Mouse (Mus musculus) forebrain, postnatal 0 days (tissue): ENCODE measurements around the gene Eml2. TPM values are rescaled to one million over a fixed set of nuclear protein-coding genes. Genes with fewer than 3 reads are reported as not detected.

Source experiments
- ATAC-seq: fragments of 200-750 bp; cut with Nextera tagmentation; 2 replicates; pipeline ENCODE4 v1.8.0; 2017; ENCODE audit warnings: mild to moderate bottlenecking, moderate library complexity
- DNase-seq: peaks from one replicate; pipeline ENCODE4 v3.0.0-alpha.2; 2015
- H3K27ac ChIP-seq: fragments of 300-500 bp; sonication (generic); 2 replicates; pipeline ENCODE4 v1.5.1; 2014; ENCODE audit warnings: low read depth, mild to moderate bottlenecking, antibody characterized with exemption, low read length, moderate library complexity, mixed read lengths
- H3K27me3 ChIP-seq: fragments of 300-500 bp; sonication (generic); 2 replicates; pipeline ENCODE4 v1.6.1; 2014; ENCODE audit warnings: mild to moderate bottlenecking, low read length, mixed read lengths; ENCODE audit not compliant: insufficient read depth
- H3K36me3 ChIP-seq: fragments of 300-500 bp; sonication (generic); 2 replicates; pipeline ENCODE4 v1.6.1; 2014; ENCODE audit warnings: mild to moderate bottlenecking, moderate library complexity; ENCODE audit not compliant: insufficient read depth
- H3K4me1 ChIP-seq: fragments of 300-500 bp; sonication (generic); 2 replicates; pipeline ENCODE4 v1.6.1; 2014; ENCODE audit warnings: antibody characterized with exemption; ENCODE audit not compliant: insufficient read depth
- H3K4me2 ChIP-seq: fragments of 300-500 bp; sonication (generic); 2 replicates; pipeline ENCODE4 v1.6.1; 2014; ENCODE audit warnings: low read depth, mild to moderate bottlenecking, moderate library complexity
- H3K4me3 ChIP-seq: fragments of 300-500 bp; sonication (generic); 2 replicates; pipeline ENCODE4 v1.5.1; 2014; ENCODE audit warnings: low read depth, low read length, mixed read lengths
- H3K9ac ChIP-seq: fragments of 300-500 bp; sonication (generic); 2 replicates; pipeline ENCODE4 v1.6.1; 2014; ENCODE audit warnings: mild to moderate bottlenecking
- H3K9me3 ChIP-seq: fragments of 300-500 bp; sonication (generic); 2 replicates; pipeline ENCODE4 v1.6.1; 2016; ENCODE audit warnings: low read length
- CTCF ChIP-seq: sonication (generic); IDR thresholded peaks from 2 replicates; pipeline ENCODE4 v1.5.1; 2016; ENCODE audit warnings: antibody characterized with exemption, control low read depth, low read depth
- WGBS: fragments of 180-500 bp; shearing (Covaris S2); extraction: QIAGEN DNeasy Blood & Tissue Kit; methylation state at CpG from one replicate; pipeline ENCODE4 v1.1.7; 2014; 5-methylcytosine and 5-hydroxymethylcytosine counted together
- microRNA counts: library from miRNA; unstranded; fragments of <30 nt; microRNA quantifications from one replicate; lab custom pipeline; 2015
- microRNA-seq, 2 experiments: library from miRNA; unstranded; fragments of <30 nt; microRNA quantifications; one replicate each; pipeline ENCODE4; 2016
- polyA plus RNA-seq: library from polyadenylated mRNA; unstranded; fragments of >200 nt; fragmentation: Nextera tagmentation; extraction: Ambion mirVana; gene quantifications from 2 replicates; pipeline ENCODE4 v1.2.1, GENCODE M21; 2015
- total RNA-seq: library from RNA; depleted of rRNA; stranded (reverse); fragments of >200 nt; gene quantifications from 2 replicates; pipeline ENCODE4 v1.2.3, GENCODE M21; 2014; rRNA removed

Eml2 gene
- total and polyA plus RNA-seq, 2 experiments from 2014 or later, result 9.9 to 64.8 TPM

DNA sequence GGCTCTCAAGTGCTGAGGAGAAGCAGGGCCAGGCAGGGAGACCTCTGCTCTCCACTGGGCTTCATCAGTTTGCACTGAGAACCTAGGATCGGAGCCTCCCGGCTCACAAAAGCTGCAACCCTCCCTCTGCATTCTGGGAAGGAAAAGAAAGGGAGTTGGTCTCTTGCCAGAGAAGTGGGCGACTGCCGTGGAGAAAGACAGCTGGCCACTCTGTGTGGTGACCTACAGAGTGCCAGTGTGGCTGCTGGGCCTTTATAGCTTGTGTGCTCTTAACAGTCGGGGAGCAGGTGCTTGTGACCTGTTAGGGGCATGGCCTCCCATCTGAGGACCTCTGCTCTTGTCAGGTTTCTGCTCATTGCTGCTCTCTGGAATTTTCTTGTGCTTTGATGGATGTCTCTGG is 67.6 kb downstream of the Eml2 start:
- Histone ChIP-seq H3K4me3 (no peak overlapping the region), H3K4me1 (no peaks in the 10 kb centered on the region), H3K27ac (no peak overlapping the region), H3K9me3 (no peaks in the 10 kb centered on the region), H3K27me3 (no peaks in the 10 kb centered on the region), H3K36me3 (peaks cover 18% of the 10 kb centered on the region), H3K9ac (no peak overlapping the region), H3K4me2 (no peak overlapping the region)
- 28% methylated on average over 5 of the region's 5 CpGs for WGBS
- DNase-seq (no peak), ATAC-seq (no peak)
- TF ChIP-seq CTCF, result no peak

DNA sequence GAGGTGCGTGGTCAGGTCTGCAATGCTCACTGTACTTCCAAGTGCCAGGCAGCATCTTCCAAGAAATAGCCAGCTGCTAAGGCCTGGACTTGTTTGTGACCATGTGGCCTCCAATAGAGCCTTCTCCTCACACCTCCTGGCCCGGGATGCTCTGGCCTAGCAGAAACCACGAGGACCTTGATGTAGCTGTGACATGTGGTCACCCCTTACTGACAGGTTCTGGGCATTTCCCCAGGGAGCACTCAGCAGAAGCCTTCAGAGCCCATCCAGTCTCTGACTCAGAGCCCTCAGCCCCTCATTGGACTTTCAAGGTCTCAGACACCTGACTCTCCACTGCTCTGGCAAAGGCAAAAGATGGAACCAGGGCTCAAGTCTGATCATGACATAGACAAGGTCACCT is 68.9 kb downstream of the Eml2 start:
- H3K9me3 ChIP-seq, result no peaks in the 10 kb centered on the region
- H3K27me3 ChIP-seq, result no peaks in the 10 kb centered on the region
- no peak overlapping the region for H3K27ac ChIP-seq
- H3K9ac ChIP-seq, result no peak overlapping the region
- TF ChIP-seq CTCF, result no peak
- no peak for ATAC-seq
- peaks cover 18% of the 10 kb centered on the region for H3K36me3 ChIP-seq
- WGBS, result 87% methylated on average over 3 of the region's 3 CpGs
- DNase-seq, result no peak
- no peaks in the 10 kb centered on the region for H3K4me1 ChIP-seq
- no peak overlapping the region for H3K4me3 ChIP-seq
- no peak overlapping the region for H3K4me2 ChIP-seq

DNA sequence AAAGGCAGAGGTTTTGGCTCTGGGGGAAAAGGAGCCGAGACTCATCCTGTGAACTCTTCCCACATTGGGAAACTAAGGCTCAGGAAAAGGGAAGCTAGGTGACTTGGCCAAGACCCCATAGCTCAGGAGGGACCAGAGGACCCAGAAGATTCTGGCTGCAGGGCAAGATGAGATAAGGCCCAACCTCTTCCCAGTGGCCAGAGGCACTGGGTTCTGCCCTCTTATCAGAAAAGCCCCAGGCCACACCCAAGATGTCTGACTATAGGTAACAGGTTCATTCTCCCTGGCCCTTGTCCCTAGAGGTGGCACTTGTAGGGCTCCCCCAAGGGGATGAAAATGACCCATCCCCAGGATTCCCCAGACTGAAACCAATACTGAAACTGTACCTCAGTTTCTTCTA is 70.6 kb downstream of the Eml2 start:
- H3K27ac ChIP-seq, result no peak overlapping the region
- TF ChIP-seq CTCF, result no peak
- no peak overlapping the region for H3K4me3 ChIP-seq
- DNase-seq (no peak), ATAC-seq (no peak)
- no peak overlapping the region for H3K4me2 ChIP-seq
- WGBS, result 90% methylated on average over 1 of the region's 1 CpGs
- H3K9me3 ChIP-seq, result no peaks in the 10 kb centered on the region
- no peaks in the 10 kb centered on the region for H3K27me3 ChIP-seq
- H3K4me1 ChIP-seq, result no peaks in the 10 kb centered on the region
- no peak overlapping the region for H3K9ac ChIP-seq
- H3K36me3 ChIP-seq, result peaks cover 18% of the 10 kb centered on the region

DNA sequence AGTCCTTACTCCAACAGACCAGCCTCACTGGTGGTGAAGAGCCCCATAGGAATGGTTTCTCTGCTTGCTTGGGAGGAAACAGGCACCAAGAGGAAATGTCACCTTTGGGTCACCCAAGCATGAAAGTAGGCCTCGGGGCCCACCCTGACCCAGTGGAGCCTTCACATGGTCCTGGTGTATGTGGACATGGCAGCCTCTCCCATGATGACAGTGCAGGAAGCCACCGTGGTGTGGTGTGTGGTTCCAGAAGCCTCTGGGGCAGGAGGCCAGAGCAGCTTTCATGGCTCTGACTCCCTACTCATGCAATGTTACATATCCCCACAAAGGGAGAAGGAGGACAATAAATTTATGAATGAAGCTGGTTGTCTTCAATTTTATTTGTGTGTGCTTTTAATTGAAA is 71.3 kb downstream of the Eml2 start:
- ATAC-seq, result no peak

DNA sequence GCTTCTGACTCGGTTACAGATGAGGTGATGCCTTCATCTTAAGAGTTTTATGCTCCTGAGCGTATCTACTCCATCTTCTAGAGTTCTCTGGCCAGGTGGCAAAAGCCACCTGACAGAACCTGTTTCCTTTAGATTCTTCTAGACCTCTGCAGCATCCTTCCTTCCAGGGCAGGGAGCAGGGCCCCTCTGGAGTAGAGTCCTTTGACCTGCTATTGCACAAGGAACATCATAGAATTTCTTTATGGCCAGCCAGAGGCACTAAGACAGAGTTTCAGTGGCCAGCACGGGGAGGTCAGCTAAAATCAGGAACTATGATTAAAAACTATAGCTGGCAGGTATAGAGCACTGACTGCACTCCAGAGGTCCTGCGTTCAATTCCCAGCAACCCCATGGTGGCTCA is 75.9 kb downstream of the Eml2 start:
- Histone ChIP-seq H3K4me3 (no peak overlapping the region), H3K4me2 (no peak overlapping the region), H3K36me3 (peaks cover 17% of the 10 kb centered on the region; the same call in 1 of the 2 replicates), H3K9ac (no peak overlapping the region), H3K27me3 (no peaks in the 10 kb centered on the region), H3K9me3 (no peaks in the 10 kb centered on the region), H3K4me1 (no peaks in the 10 kb centered on the region), H3K27ac (no peak overlapping the region)
- TF ChIP-seq CTCF, result no peak
- ATAC-seq (no peak), DNase-seq (no peak)
- WGBS, result 84% methylated on average over 4 of the region's 4 CpGs

More for the DNA sequence above, 71.3 kb downstream of the Eml2 start:
- peaks cover 18% of the 10 kb centered on the region for H3K36me3 ChIP-seq
- H3K27me3 ChIP-seq, result no peaks in the 10 kb centered on the region
- H3K9ac ChIP-seq, result no peak overlapping the region
- 92% methylated on average over 2 of the region's 2 CpGs for WGBS
- no peak for TF ChIP-seq CTCF
- DNase-seq, result no peak
- no peaks in the 10 kb centered on the region for H3K9me3 ChIP-seq
- no peaks in the 10 kb centered on the region for H3K4me1 ChIP-seq
- no peak overlapping the region for H3K4me2 ChIP-seq
- no peak overlapping the region for H3K27ac ChIP-seq
- no peak overlapping the region for H3K4me3 ChIP-seq

DNA sequence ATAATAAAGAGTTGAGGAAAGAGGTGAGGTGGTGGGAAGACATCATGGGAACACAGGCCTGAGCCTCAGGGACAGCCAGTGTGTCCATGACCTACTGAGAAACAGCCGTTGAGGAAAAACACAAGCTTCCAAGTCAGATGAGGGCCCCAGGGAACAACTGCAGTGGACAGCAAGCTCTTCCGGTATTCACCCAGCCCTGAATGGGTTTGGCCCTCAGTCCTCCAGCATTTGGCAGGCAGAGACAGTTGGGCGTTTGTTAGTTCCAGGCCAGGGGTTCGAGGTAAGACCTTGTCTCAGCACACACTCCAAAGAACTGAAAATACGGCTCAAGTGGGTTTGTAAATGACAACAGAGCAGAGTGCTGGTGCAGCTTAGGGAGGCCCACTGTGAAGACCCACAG is 77.2 kb downstream of the Eml2 start:
- Histone ChIP-seq H3K4me3 (no peak overlapping the region), H3K9me3 (no peaks in the 10 kb centered on the region), H3K27ac (no peak overlapping the region), H3K36me3 (peaks cover 28% of the 10 kb centered on the region), H3K27me3 (no peaks in the 10 kb centered on the region), H3K4me2 (no peak overlapping the region), H3K9ac (no peak overlapping the region), H3K4me1 (no peaks in the 10 kb centered on the region)
- DNase-seq (no peak), ATAC-seq (no peak)
- TF ChIP-seq CTCF, result no peak
- WGBS, result 55% methylated on average over 5 of the region's 5 CpGs

DNA sequence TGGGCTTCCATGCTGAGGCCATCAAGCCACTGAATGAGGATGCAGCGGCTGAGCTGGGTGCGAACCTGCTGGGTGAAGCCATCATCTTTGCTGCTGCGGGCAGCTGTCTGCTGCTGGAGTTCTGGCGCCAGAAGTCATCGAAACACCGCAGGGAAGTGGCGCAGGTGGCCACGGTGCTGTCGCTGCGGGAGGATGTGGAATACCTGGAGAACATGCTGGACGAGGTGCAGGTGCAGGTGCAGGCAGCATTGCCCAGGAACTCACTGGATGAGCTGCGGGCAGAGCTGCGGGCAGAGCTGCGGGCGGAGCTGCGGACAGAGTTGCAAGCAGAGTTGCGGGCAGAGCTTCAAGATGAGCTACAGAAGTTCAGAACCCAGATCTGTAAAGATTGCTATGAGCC is 79.2 kb downstream of the Eml2 start:
- TF ChIP-seq CTCF, result no peak
- H3K27me3 ChIP-seq, result no peaks in the 10 kb centered on the region
- no peak overlapping the region for H3K27ac ChIP-seq
- no peak overlapping the region for H3K4me3 ChIP-seq
- no peak overlapping the region for H3K9ac ChIP-seq
- WGBS, result 86% methylated on average over 17 of the region's 17 CpGs
- DNase-seq, result no peak
- ATAC-seq, result no peak
- no peak overlapping the region for H3K4me2 ChIP-seq
- H3K4me1 ChIP-seq, result no peaks in the 10 kb centered on the region
- peaks cover 45% of the 10 kb centered on the region for H3K36me3 ChIP-seq
- H3K9me3 ChIP-seq, result no peaks in the 10 kb centered on the region

MicroRNA genes within 50 kb of the gene (microRNA counts, 519-probe panel; counts per million panel counts)
- not detected for microRNA mmu-miR-330 (lab: Ali Mortazavi, UCI)

Small RNA genes within 50 kb of the gene (microRNA-seq; reads per million reads assigned to microRNA genes)
- gene Mir330, result 718 to 761 reads per million in 2 experiments

Other genes with a start within 250 kb of the Eml2 start
- 1.5 and 2.0 TPM in 2 replicates for gene Nanos2, start 189.0 kb upstream of the Eml2 start, total RNA-seq
- gene Nanos2, start 189.0 kb upstream of the Eml2 start, polyA plus RNA-seq, result 0.49 and 0.76 TPM in 2 replicates
- 12.3 and 13.9 TPM in 2 replicates for gene Mypop, start 185.2 kb upstream of the Eml2 start, total RNA-seq
- 3.8 and 4.3 TPM in 2 replicates for gene Mypop, start 185.2 kb upstream of the Eml2 start, polyA plus RNA-seq
- gene Irf2bp1, start 172.4 kb upstream of the Eml2 start, total RNA-seq, result 101 and 129 TPM in 2 replicates
- gene Irf2bp1, start 172.4 kb upstream of the Eml2 start, polyA plus RNA-seq, result 27.0 and 27.2 TPM in 2 replicates
- not detected in 2 replicates for gene Foxa3, start 152.9 kb upstream of the Eml2 start, total RNA-seq
- gene Foxa3, start 152.9 kb upstream of the Eml2 start, polyA plus RNA-seq, result not detected in 2 replicates
- gene Sympk, start 152.0 kb upstream of the Eml2 start, total RNA-seq, result 70.3 and 73.8 TPM in 2 replicates
- 16.6 and 20.0 TPM in 2 replicates for gene Sympk, start 152.0 kb upstream of the Eml2 start, polyA plus RNA-seq
- gene Rsph6a, start 121.7 kb upstream of the Eml2 start, total RNA-seq, result 0.19 and 0.23 TPM in 2 replicates
- 0.09 and 0.23 TPM in 2 replicates for gene Rsph6a, start 121.7 kb upstream of the Eml2 start, polyA plus RNA-seq
- gene Dmwd, start 100.2 kb upstream of the Eml2 start, total RNA-seq, result 96.5 and 122 TPM in 2 replicates
- 43.6 and 43.8 TPM in 2 replicates for gene Dmwd, start 100.2 kb upstream of the Eml2 start, polyA plus RNA-seq
- gene Dmpk, start 92.6 kb upstream of the Eml2 start, total RNA-seq, result 16.2 and 20.8 TPM in 2 replicates
- 2.2 and 3.0 TPM in 2 replicates for gene Dmpk, start 92.6 kb upstream of the Eml2 start, polyA plus RNA-seq
- gene Six5, start 81.8 kb upstream of the Eml2 start, total RNA-seq, result 3.0 and 4.1 TPM in 2 replicates
- gene Six5, start 81.8 kb upstream of the Eml2 start, polyA plus RNA-seq, result 0.97 and 1.0 TPM in 2 replicates
- gene Gm4969, start 58.1 kb upstream of the Eml2 start, total RNA-seq, result 5.3 and 8.9 TPM in 2 replicates
- gene Gm4969, start 58.1 kb upstream of the Eml2 start, polyA plus RNA-seq, result 8.3 and 10.6 TPM in 2 replicates
- 19.8 and 22.8 TPM in 2 replicates for gene Fbxo46, start 56.6 kb upstream of the Eml2 start, total RNA-seq
- gene Fbxo46, start 56.6 kb upstream of the Eml2 start, polyA plus RNA-seq, result 8.4 and 11.9 TPM in 2 replicates
- gene Qpctl, start 27.1 kb upstream of the Eml2 start, total RNA-seq, result 12.3 and 14.4 TPM in 2 replicates
- 19.8 and 23.3 TPM in 2 replicates for gene Qpctl, start 27.1 kb upstream of the Eml2 start, polyA plus RNA-seq
- gene Snrpd2, start 26.7 kb upstream of the Eml2 start, total RNA-seq, result 50.0 and 88.1 TPM in 2 replicates
- 124 and 172 TPM in 2 replicates for gene Snrpd2, start 26.7 kb upstream of the Eml2 start, polyA plus RNA-seq
- gene Gipr, start 10.3 kb upstream of the Eml2 start, total RNA-seq, result 16.9 and 20.2 TPM in 2 replicates
- gene Gipr, start 10.3 kb upstream of the Eml2 start, polyA plus RNA-seq, result 5.3 and 8.0 TPM in 2 replicates
- 2.2 and 2.5 TPM in 2 replicates for gene Gpr4, start 36.1 kb downstream of the Eml2 start, total RNA-seq
- 5.9 and 6.0 TPM in 2 replicates for gene Gpr4, start 36.1 kb downstream of the Eml2 start, polyA plus RNA-seq
- 32.2 and 34.4 TPM in 2 replicates for gene Opa3, start 51.9 kb downstream of the Eml2 start, total RNA-seq
- gene Opa3, start 51.9 kb downstream of the Eml2 start, polyA plus RNA-seq, result 35.1 and 35.8 TPM in 2 replicates
- gene Vasp, start 95.4 kb downstream of the Eml2 start, total RNA-seq, result 40.6 and 45.9 TPM in 2 replicates
- gene Vasp, start 95.4 kb downstream of the Eml2 start, polyA plus RNA-seq, result 30.0 and 30.6 TPM in 2 replicates
- gene Ppm1n, start 103.6 kb downstream of the Eml2 start, total RNA-seq, result 2.3 and 3.2 TPM in 2 replicates
- 0.69 and 1.1 TPM in 2 replicates for gene Ppm1n, start 103.6 kb downstream of the Eml2 start, polyA plus RNA-seq
- gene Rtn2, start 106.2 kb downstream of the Eml2 start, total RNA-seq, result 154 and 163 TPM in 2 replicates
- gene Rtn2, start 106.2 kb downstream of the Eml2 start, polyA plus RNA-seq, result 126 and 136 TPM in 2 replicates
- 1.6 and 5.1 TPM in 2 replicates for gene Fosb, start 133.6 kb downstream of the Eml2 start, total RNA-seq
- 0.28 and 0.36 TPM in 2 replicates for gene Fosb, start 133.6 kb downstream of the Eml2 start, polyA plus RNA-seq
- gene Ercc1, start 168.4 kb downstream of the Eml2 start, total RNA-seq, result 56.6 and 73.6 TPM in 2 replicates
- 80.5 and 81.0 TPM in 2 replicates for gene Ercc1, start 168.4 kb downstream of the Eml2 start, polyA plus RNA-seq
- gene Cd3eap, start 183.1 kb downstream of the Eml2 start, total RNA-seq, result 12.1 and 15.5 TPM in 2 replicates
- gene Cd3eap, start 183.1 kb downstream of the Eml2 start, polyA plus RNA-seq, result 19.4 and 21.6 TPM in 2 replicates
- 0.76 and 1.2 TPM in 2 replicates for gene Ppp1r13l, start 183.3 kb downstream of the Eml2 start, total RNA-seq
- 2.0 and 2.1 TPM in 2 replicates for gene Ppp1r13l, start 183.3 kb downstream of the Eml2 start, polyA plus RNA-seq
- gene Ercc2, start 205.6 kb downstream of the Eml2 start, total RNA-seq, result 47.7 and 58.2 TPM in 2 replicates
- gene Ercc2, start 205.6 kb downstream of the Eml2 start, polyA plus RNA-seq, result 17.9 and 21.8 TPM in 2 replicates
- gene Klc3, start 227.7 kb downstream of the Eml2 start, total RNA-seq, result 2.2 and 3.0 TPM in 2 replicates
- gene Klc3, start 227.7 kb downstream of the Eml2 start, polyA plus RNA-seq, result 2.1 and 2.9 TPM in 2 replicates
- 0.48 and 4.2 TPM in 2 replicates for gene Ckm, start 228.4 kb downstream of the Eml2 start, total RNA-seq
- gene Ckm, start 228.4 kb downstream of the Eml2 start, polyA plus RNA-seq, result not detected in 2 replicates